Mouse (Mus musculus) heart, adult 2 months (tissue): ENCODE results near the gene Slc28a1. TPM values are rescaled to one million over a fixed set of nuclear protein-coding genes. Genes with fewer than 3 reads are reported as not detected.

Experiments used
- DNase-seq, 2 experiments: peaks; one replicate each; pipeline ENCODE4 v3.0.0; 2021
- H3K27ac ChIP-seq: fragments of 200-600 bp; 2 replicates; pipeline ENCODE4 v1.8.1; 2022
- H3K27me3 ChIP-seq: fragments of 200-500 bp; 2 replicates; pipeline ENCODE4 v1.6.1; 2012; ENCODE audit warnings: mild to moderate bottlenecking, low read length, inconsistent platforms, mixed read lengths; ENCODE audit not compliant: control insufficient read depth, insufficient read depth
- H3K36me3 ChIP-seq: fragments of 200-500 bp; 2 replicates; pipeline ENCODE4 v1.6.1; 2012; ENCODE audit warnings: low read length, inconsistent platforms; ENCODE audit not compliant: control insufficient read depth, insufficient read depth
- H3K4me1 ChIP-seq: fragments of 200-500 bp; 2 replicates; pipeline ENCODE4 v1.6.1; 2011; ENCODE audit warnings: low read length; ENCODE audit not compliant: control insufficient read depth, insufficient read depth
- H3K4me3 ChIP-seq: fragments of 200-600 bp; 2 replicates; pipeline ENCODE4 v1.8.1; 2022
- H3K79me2 ChIP-seq: fragments of 200-500 bp; replicated peaks from 2 replicates; pipeline ENCODE4 v1.6.1; 2012; ENCODE audit warnings: mild to moderate bottlenecking, inconsistent platforms, low read length, moderate library complexity, mixed read lengths; ENCODE audit not compliant: control insufficient read depth, insufficient read depth
- H3K9ac ChIP-seq: fragments of 200-500 bp; 2 replicates; pipeline ENCODE4 v1.6.1; 2012; ENCODE audit warnings: low read depth, mild to moderate bottlenecking, control low read depth, inconsistent platforms, low read length, mixed read lengths
- CTCF ChIP-seq: fragments of 200-600 bp; IDR thresholded peaks from 2 replicates; pipeline ENCODE4 v1.8.1; 2022; ENCODE audit warnings: antibody characterized with exemption, mild to moderate bottlenecking, moderate library complexity
- EP300 ChIP-seq: fragments of 200-500 bp; IDR thresholded peaks from 2 replicates; pipeline ENCODE4 v1.6.1; 2011; ENCODE audit warnings: low read depth, low read length, control low read depth; ENCODE audit not compliant: insufficient read depth
- POLR2A ChIP-seq: fragments of 200-500 bp; IDR thresholded peaks from 2 replicates; pipeline ENCODE4 v1.6.1; 2011; ENCODE audit warnings: mild to moderate bottlenecking, low read depth, low read length, control low read depth; ENCODE audit not compliant: insufficient read depth
- WGBS: fragments of 180-500 bp; shearing (Covaris S2); methylation state at CpG from one replicate; pipeline ENCODE4 v1.1.7; 2018; 5-methylcytosine and 5-hydroxymethylcytosine counted together
- intact Hi-C: fragments of 180-260 bp; cut with DNase I; formaldehyde crosslinking; loops from one replicate; pipeline ENCODE4 v1.15.1; 2025
- polyA plus RNA-seq: library from polyadenylated mRNA; depleted of rRNA; stranded (reverse); fragments of >200 nt; gene quantifications from 2 replicates; pipeline ENCODE4 v1.2.3, GENCODE M21; 2012; rRNA removed
- total RNA-seq, 2 experiments: library from RNA; stranded (reverse); gene quantifications; 2 replicates each; pipeline ENCODE4 v1.2.3; 2021

Gene Slc28a1
- total and polyA plus RNA-seq, 3 experiments, result 0.08 to 0.20 (median 0.18) TPM

DNA sequence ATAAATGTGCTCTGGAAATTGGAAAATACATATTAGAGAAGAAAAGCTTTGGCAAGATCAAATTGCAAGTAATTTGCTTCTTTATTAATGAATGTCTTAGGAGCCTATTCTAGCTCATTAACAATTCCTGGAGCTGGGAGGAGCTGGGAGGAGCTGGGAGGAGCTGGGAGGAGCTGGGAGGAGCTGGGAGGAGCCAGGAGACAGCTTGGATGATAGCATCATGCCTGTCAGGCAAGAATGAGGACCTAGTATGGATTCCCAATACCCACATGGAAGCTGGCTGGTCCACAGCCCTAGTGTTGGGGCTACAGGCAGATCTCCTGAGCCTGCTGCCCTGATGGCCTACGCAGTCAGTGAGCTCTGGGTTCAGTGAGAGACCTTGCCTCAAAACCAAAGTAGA is 101.4 kb downstream of the Slc28a1 start:
- Histone ChIP-seq H3K36me3 (peaks cover 3% of the 10 kb centered on the region; the same call in 1 of the 2 replicates), H3K4me3 (no peak overlapping the region), H3K79me2 (no peaks in the 10 kb centered on the region; the same call in 1 of the 2 replicates), H3K27ac (no peak overlapping the region), H3K4me1 (peaks cover 10% of the 10 kb centered on the region), H3K27me3 (no peaks in the 10 kb centered on the region), H3K9ac (no peak overlapping the region)
- intact Hi-C loops, result loop anchor here (2.0 to 5.0 kb wide), 2 partner anchors 21 to 86 kb away; no protein-coding TSS in a partner anchor
- TF ChIP-seq EP300, result no peak
- no peak for TF ChIP-seq POLR2A
- TF ChIP-seq CTCF, result no peak
- 96% methylated on average over 1 of the region's 1 CpGs for WGBS
- DNase-seq, result no peak

DNA sequence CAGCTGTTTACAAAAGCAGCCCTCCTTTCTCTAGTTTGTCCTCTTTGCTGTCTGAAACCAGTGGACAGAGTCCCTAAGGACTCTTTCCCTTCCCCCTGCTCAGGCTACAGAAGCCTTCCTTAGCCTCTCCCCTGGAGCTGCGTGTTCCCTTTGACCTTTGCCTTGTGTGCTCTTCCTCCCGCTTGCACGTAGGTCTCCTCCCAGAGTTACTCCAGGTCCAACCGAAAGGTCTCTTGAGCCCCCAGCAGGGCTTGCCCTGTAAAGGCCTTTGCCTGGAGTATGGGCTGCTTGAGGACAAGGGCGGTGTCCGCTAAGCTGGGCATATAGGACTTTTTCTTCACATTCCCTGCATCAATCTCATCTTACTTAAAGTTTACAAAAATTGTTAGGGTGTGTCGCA is 104.7 kb downstream of the Slc28a1 start:
- intact Hi-C loops, result loop anchor here (5.0 kb wide), 1 partner anchor 83 kb away; no protein-coding TSS in a partner anchor
- H3K27ac ChIP-seq, result no peak overlapping the region; the same call in 1 of the 2 replicates
- WGBS, result 63% methylated on average over 7 of the region's 7 CpGs
- H3K9ac ChIP-seq, result no peak overlapping the region
- TF ChIP-seq POLR2A, result no peak
- TF ChIP-seq EP300, result no peak
- no peak for TF ChIP-seq CTCF
- no peak for DNase-seq
- peaks cover 3% of the 10 kb centered on the region; the same call in 1 of the 2 replicates for H3K36me3 ChIP-seq
- no peaks in the 10 kb centered on the region for H3K27me3 ChIP-seq
- H3K4me3 ChIP-seq, result no peak overlapping the region
- H3K79me2 ChIP-seq, result peaks cover 2% of the 10 kb centered on the region
- H3K4me1 ChIP-seq, result peaks cover 7% of the 10 kb centered on the region

Other genes starting within 250 kb of the Slc28a1 start
- 1 to 10 TPM; 4.3 to 7.2 TPM for gene Wdr73, start 213.5 kb upstream of the Slc28a1 start, total RNA-seq
- gene Wdr73, start 213.5 kb upstream of the Slc28a1 start, polyA plus RNA-seq, result 7.7 and 10.7 TPM in 2 replicates
- gene Nmb, start 209.7 kb upstream of the Slc28a1 start, total RNA-seq, result 1 to 10 TPM; 7.5 to 9.8 TPM
- gene Nmb, start 209.7 kb upstream of the Slc28a1 start, polyA plus RNA-seq, result 4.2 and 4.9 TPM in 2 replicates
- 10 to 100 TPM; 41.6 to 43.4 TPM for gene Sec11a, start 167.0 kb upstream of the Slc28a1 start, total RNA-seq
- 37.3 and 64.8 TPM in 2 replicates for gene Sec11a, start 167.0 kb upstream of the Slc28a1 start, polyA plus RNA-seq
- 10 to 100 TPM; 16.1 to 17.1 TPM for gene Zfp592, start 121.1 kb upstream of the Slc28a1 start, total RNA-seq
- 10.6 and 11.0 TPM in 2 replicates for gene Zfp592, start 121.1 kb upstream of the Slc28a1 start, polyA plus RNA-seq
- gene Alpk3, start 57.2 kb upstream of the Slc28a1 start, total RNA-seq, result 100 to 1,000 TPM; 117 to 137 TPM
- 32.3 and 32.4 TPM in 2 replicates for gene Alpk3, start 57.2 kb upstream of the Slc28a1 start, polyA plus RNA-seq
- 10 to 100 TPM; 12.2 to 13.0 TPM for gene Pde8a, start 98.8 kb downstream of the Slc28a1 start, total RNA-seq
- 7.8 and 13.6 TPM in 2 replicates for gene Pde8a, start 98.8 kb downstream of the Slc28a1 start, polyA plus RNA-seq
- 1,000 to 10,000 TPM in 1 of 2 experiments, 100 to 1,000 TPM in 1; 847 to 1,012 TPM for gene Rps17, start 230.5 kb downstream of the Slc28a1 start, total RNA-seq
- 867 and 883 TPM in 2 replicates for gene Rps17, start 230.5 kb downstream of the Slc28a1 start, polyA plus RNA-seq